Mouse (Mus musculus) stomach, postnatal 0 days (tissue): ENCODE measurements around the gene Rag2. TPM values are rescaled to one million over a fixed set of nuclear protein-coding genes. Genes with fewer than 3 reads are reported as not detected.

Experiments used
- ATAC-seq: fragments of 200-750 bp; cut with Nextera tagmentation; 2 replicates; pipeline ENCODE4 v1.8.0; 2017; ENCODE audit not compliant: low FRiP score, low TSS enrichment
- DNase-seq: peaks from one replicate; pipeline ENCODE4 v3.0.0-alpha.2; 2016; ENCODE audit warnings: low spot score
- H3K27ac ChIP-seq: fragments of 300-500 bp; sonication (generic); replicated peaks from 2 replicates; pipeline ENCODE4 v1.5.1; 2014; ENCODE audit warnings: mild to moderate bottlenecking, control low read depth
- H3K27me3 ChIP-seq: fragments of 300-500 bp; sonication (generic); 2 replicates; pipeline ENCODE4 v1.6.1; 2014; ENCODE audit warnings: low read length; ENCODE audit not compliant: control insufficient read depth, insufficient read depth
- H3K36me3 ChIP-seq: fragments of 300-500 bp; sonication (generic); 2 replicates; pipeline ENCODE4 v1.6.1; 2014; ENCODE audit warnings: low read length, mixed read lengths; ENCODE audit not compliant: control insufficient read depth, insufficient read depth
- H3K4me1 ChIP-seq: fragments of 300-500 bp; sonication (generic); replicated peaks from 2 replicates; pipeline ENCODE4 v1.6.1; 2014; ENCODE audit warnings: antibody characterized with exemption; ENCODE audit not compliant: control insufficient read depth, insufficient read depth
- H3K4me2 ChIP-seq: fragments of 300-500 bp; sonication (generic); replicated peaks from 2 replicates; pipeline ENCODE4 v1.6.1; 2014; ENCODE audit warnings: low read depth, mild to moderate bottlenecking, control low read depth, moderate library complexity
- H3K4me3 ChIP-seq: fragments of 300-500 bp; sonication (generic); 2 replicates; pipeline ENCODE4 v1.5.1; 2014; ENCODE audit warnings: low read depth, low read length, control low read depth
- H3K9ac ChIP-seq: fragments of 300-500 bp; sonication (generic); 2 replicates; pipeline ENCODE4 v1.6.1; 2014; ENCODE audit warnings: mild to moderate bottlenecking, low read length, control low read depth, mixed read lengths
- H3K9me3 ChIP-seq: fragments of 300-500 bp; sonication (generic); 2 replicates; pipeline ENCODE4 v1.6.1; 2016; ENCODE audit warnings: low read length; ENCODE audit not compliant: control insufficient read depth
- CTCF ChIP-seq: IDR thresholded peaks from 2 replicates; pipeline ENCODE4 v1.5.1; 2016; ENCODE audit warnings: antibody characterized with exemption, low read depth, mild to moderate bottlenecking, moderate library complexity
- EP300 ChIP-seq: optimal IDR thresholded peaks from 2 replicates; pipeline ENCODE3; 2016; ENCODE audit warnings: antibody characterized with exemption
- WGBS: fragments of 180-500 bp; shearing (Covaris S2); extraction: QIAGEN DNeasy Blood & Tissue Kit; methylation state at CpG from one replicate; pipeline ENCODE4 v1.1.7; 2014; 5-methylcytosine and 5-hydroxymethylcytosine counted together
- polyA plus RNA-seq: library from polyadenylated mRNA; unstranded; fragments of >200 nt; fragmentation: Nextera tagmentation; extraction: Ambion mirVana; gene quantifications from 2 replicates; pipeline ENCODE4 v1.2.1, GENCODE M21; 2015

Gene Rag2
- polyA plus RNA-seq, 1 experiment from 2014 or later = not detected

DNA sequence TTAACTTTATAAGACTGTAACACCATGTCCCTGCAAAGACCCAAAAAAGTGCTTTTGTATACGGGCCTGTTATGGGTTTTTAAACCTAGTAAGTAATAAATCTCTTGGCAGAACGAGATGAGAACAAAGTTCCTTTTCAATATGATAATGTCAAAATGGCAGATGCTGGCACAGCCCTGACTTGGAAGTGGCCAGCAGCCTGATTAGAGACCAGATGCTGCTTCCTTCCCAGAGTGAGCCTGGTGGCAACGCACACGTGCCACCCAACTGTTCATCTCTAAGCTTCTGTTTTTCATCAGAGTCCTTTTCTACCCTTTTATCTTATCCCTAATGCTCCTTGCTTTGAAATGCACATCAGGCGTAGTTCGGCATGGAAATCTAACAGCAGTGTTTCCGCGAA lies 33.2 kb upstream of the Rag2 start:
- Histone ChIP-seq H3K27me3 (no peaks in the 10 kb centered on the region), H3K4me3 (no peak overlapping the region)
- TF ChIP-seq CTCF = no peak
- TF ChIP-seq EP300 = no peak

GRCm38 (mm10) chr2:101592023-101592841 lies 32.3 kb upstream of the Rag2 start:
- WGBS = 29% methylated on average over 10 of the region's 10 CpGs
- H3K9ac ChIP-seq = no peak overlapping the region

More for the DNA sequence above, 33.2 kb upstream of the Rag2 start:
- ATAC-seq = no peak
- Histone ChIP-seq H3K27ac (no peak overlapping the region), H3K36me3 (no peaks in the 10 kb centered on the region), H3K4me1 (no peaks in the 10 kb centered on the region), H3K4me2 (no peak overlapping the region), H3K9ac (no peak overlapping the region), H3K9me3 (no peaks in the 10 kb centered on the region)
- WGBS = 79% methylated on average over 8 of the region's 8 CpGs
- DNase-seq = no peak

GRCm38 (mm10) chr2:101592886-101593285 lies 31.6 kb upstream of the Rag2 start:
- DNase-seq (no peak), ATAC-seq (no peak)
- H3K4me3 ChIP-seq = no peak overlapping the region
- H3K4me2 ChIP-seq = no peak overlapping the region
- H3K4me1 ChIP-seq = no peaks in the 10 kb centered on the region
- no peaks in the 10 kb centered on the region for H3K9me3 ChIP-seq
- 65% methylated on average over 8 of the region's 8 CpGs for WGBS
- TF ChIP-seq CTCF (no peak), EP300 (no peak)
- no peak overlapping the region for H3K27ac ChIP-seq
- no peak overlapping the region for H3K9ac ChIP-seq
- H3K27me3 ChIP-seq = no peaks in the 10 kb centered on the region
- H3K36me3 ChIP-seq = no peaks in the 10 kb centered on the region

More at GRCm38 (mm10) chr2:101592023-101592841, 32.3 kb upstream of the Rag2 start:
- DNase-seq (no peak), ATAC-seq (no peak)
- no peaks in the 10 kb centered on the region for H3K27me3 ChIP-seq
- no peak overlapping the region for H3K4me3 ChIP-seq
- H3K4me1 ChIP-seq = no peaks in the 10 kb centered on the region
- no peak overlapping the region for H3K4me2 ChIP-seq
- H3K27ac ChIP-seq = no peak overlapping the region
- no peak for TF ChIP-seq CTCF
- no peak for TF ChIP-seq EP300
- no peaks in the 10 kb centered on the region for H3K36me3 ChIP-seq
- no peaks in the 10 kb centered on the region for H3K9me3 ChIP-seq

DNA sequence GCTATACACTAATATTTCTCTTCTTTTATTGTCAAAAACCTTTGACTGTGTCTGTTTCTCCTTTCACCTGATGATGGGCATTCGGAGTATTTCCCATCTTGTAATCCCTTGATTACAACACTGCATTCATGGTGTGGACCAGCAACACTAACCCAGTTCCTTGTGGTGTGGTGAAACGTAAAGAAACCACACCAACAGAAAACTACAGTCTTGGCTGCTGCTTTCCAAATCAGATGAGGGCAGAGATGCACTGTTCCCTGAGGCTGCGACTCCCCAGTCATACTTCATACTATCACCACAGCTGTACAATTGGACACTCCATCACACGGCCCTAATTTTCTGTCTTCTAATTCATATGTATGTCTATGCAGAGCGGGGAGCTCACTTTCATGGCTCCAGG lies 29.8 kb upstream of the Rag2 start:
- Histone ChIP-seq H3K4me2 (no peak overlapping the region), H3K36me3 (no peaks in the 10 kb centered on the region), H3K9ac (no peak overlapping the region), H3K27me3 (no peaks in the 10 kb centered on the region), H3K9me3 (no peaks in the 10 kb centered on the region), H3K27ac (no peak overlapping the region), H3K4me3 (no peak overlapping the region), H3K4me1 (no peaks in the 10 kb centered on the region)
- no peak for DNase-seq
- 89% methylated on average over 5 of the region's 5 CpGs for WGBS
- TF ChIP-seq EP300 (no peak), CTCF (no peak)
- ATAC-seq = no peak

- Histone ChIP-seq H3K4me1 (no peaks in the 10 kb centered on the region), H3K36me3 (no peaks in the 10 kb centered on the region), H3K27ac (no peak overlapping the region), H3K27me3 (no peaks in the 10 kb centered on the region), H3K4me3 (no peak overlapping the region), H3K4me2 (no peak overlapping the region), H3K9me3 (no peaks in the 10 kb centered on the region), H3K9ac (no peak overlapping the region)
- no peak for ATAC-seq
- DNase-seq = no peak
- TF ChIP-seq CTCF = peak; percentile 65
- no peak for TF ChIP-seq EP300
Observed at GRCm38 (mm10) chr2:101597186-101597585, 27.3 kb upstream of the Rag2 start.
